Mouse (Mus musculus): ENCODE measurements at regions not wholly inside any gene's neighbourhood (a gene's known extent, or its start where the extent isn't known, plus 50 kb on each side); places are given as distances from the start of the nearest gene placed in this dataset.

DNA sequence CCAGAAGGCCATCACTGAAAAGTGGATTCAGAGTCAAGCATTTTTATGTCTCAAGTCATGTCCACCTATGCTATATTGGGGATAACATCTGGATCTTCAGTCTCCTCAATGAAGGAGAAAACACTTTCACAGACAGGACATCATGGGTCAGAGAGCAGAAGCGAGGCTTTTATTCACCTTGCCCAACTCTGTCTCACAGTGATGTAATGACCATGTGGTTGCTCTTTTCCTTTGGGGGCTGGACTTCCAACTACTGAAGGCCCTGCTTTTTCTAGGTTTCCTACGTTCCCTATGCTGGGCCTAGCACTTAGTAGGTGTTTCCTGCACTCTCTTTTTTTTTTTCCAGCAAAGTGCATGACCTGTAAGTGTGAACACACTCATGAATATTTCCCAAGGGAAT lies 130.4 kb downstream of the 4933412E24Rik start:
- Histone ChIP-seq H3K9me3 (replicated peaks) (no peaks in the 10 kb centered on the region), H3K4me1 (no peaks in the 10 kb centered on the region), H3K4me3 (no peak overlapping the region), H3K27ac (no peak overlapping the region), H3K9ac (no peak overlapping the region), H3K4me2 (no peak overlapping the region), H3K36me3 (ENCODE audit: poor library complexity, severe bottlenecking) (no peaks in the 10 kb centered on the region), H3K27me3 (no peaks in the 10 kb centered on the region)
- 80% methylated on average over 2 of the region's 2 CpGs for WGBS
- no peak for ATAC-seq

DNA sequence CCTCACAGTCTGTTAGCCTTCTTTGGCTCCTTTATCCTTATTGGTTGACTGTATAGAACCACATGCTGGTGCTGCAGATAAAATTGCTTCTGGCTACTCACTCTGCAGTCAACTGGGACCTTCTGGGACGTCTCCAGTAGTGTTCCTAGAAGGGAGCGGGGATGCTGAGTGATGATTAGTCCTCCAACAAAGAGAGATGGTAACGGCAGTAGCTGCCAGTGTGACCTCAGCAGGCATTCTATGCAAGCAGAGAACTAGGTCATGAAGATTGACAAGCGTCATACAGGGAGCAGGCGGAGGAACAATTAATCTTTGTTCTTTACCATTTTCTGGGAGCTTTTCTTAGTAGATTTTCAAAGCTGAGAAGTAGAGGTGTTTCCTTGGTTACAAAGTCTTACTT lies 134.0 kb downstream of the 4933412E24Rik start:
- Histone ChIP-seq H3K4me3 (no peak overlapping the region), H3K9me3 (replicated peaks) (no peaks in the 10 kb centered on the region), H3K4me2 (no peak overlapping the region), H3K4me1 (no peaks in the 10 kb centered on the region), H3K27ac (no peak overlapping the region), H3K9ac (no peak overlapping the region), H3K36me3 (ENCODE audit: poor library complexity, severe bottlenecking) (no peaks in the 10 kb centered on the region), H3K27me3 (no peaks in the 10 kb centered on the region)
- WGBS: 69% methylated on average over 5 of the region's 5 CpGs
- no peak for ATAC-seq

DNA sequence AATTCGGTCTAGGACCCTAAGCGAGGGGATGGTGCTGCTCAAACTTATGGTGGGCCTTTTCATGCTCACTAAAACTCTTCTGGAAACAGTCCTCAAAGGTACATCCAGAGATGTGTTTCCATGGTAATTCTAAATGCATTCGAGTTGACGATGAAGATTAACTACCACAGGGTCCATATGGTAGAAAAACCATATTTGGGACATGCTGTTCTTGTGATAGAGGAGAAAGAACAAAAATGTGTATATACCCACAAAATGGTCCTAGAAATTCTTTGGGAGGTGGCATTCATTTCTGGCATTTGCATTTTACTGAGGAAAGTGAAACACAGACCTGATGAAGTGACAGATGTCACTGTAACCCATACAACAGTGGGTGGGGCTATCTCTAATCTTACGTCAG lies 136.0 kb downstream of the 4933412E24Rik start:
- Histone ChIP-seq H3K27me3 (no peaks in the 10 kb centered on the region), H3K4me3 (no peak overlapping the region), H3K9ac (no peak overlapping the region), H3K4me1 (no peaks in the 10 kb centered on the region), H3K9me3 (replicated peaks) (no peaks in the 10 kb centered on the region), H3K36me3 (ENCODE audit: poor library complexity, severe bottlenecking) (no peaks in the 10 kb centered on the region), H3K27ac (no peak overlapping the region), H3K4me2 (no peak overlapping the region)
- 92% methylated on average over 5 of the region's 5 CpGs for WGBS
- no peak for ATAC-seq

DNA sequence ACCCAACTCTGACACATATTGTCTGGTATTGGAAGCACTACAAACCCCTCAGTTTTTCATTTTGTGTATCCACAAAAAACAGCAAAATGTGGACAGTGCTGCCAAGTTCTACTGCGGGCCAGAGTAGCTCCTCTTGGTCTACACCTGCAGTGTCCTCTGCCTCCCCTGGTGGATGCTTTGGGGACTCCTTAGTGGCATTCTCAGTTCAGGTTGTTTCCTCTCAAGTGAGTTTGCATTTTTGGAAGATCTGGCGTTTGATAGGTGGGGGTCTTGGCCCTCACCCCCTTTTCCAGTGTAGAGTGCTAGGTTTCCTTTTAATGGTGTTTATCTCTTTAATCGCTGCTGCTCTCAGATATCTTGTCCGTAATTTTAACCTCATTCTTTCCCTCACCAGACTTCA lies 137.1 kb downstream of the 4933412E24Rik start:
- no peak overlapping the region for H3K9ac ChIP-seq

DNA sequence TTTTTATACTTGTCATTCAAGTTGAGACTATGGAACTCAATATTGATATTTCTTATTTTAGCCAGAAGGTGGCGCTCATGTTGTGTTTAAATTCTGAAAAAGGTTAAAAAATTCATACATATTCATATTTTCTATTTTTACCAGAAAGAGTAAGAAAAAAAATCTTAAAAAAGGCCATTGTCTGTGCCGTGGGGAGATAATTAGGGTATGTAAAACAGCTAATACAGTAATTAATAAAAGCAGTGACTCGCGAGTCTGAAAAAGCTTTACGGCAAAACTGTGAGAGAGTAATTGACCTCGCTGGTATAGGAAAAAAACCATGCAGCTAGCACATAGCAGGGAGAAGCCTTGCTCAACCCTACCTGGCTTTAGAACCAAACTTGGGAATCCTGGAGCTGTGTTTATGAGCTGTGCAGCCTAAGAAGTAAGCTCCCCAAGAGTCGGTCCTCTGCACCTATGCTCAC lies 140.1 kb downstream of the 4933412E24Rik start:
- Histone ChIP-seq H3K4me3 (no peak overlapping the region), H3K4me1 (no peaks in the 10 kb centered on the region), H3K9ac (no peak overlapping the region), H3K4me2 (no peak overlapping the region), H3K27ac (no peak overlapping the region), H3K36me3 (ENCODE audit: poor library complexity, severe bottlenecking) (no peaks in the 10 kb centered on the region), H3K27me3 (no peaks in the 10 kb centered on the region), H3K9me3 (replicated peaks) (no peaks in the 10 kb centered on the region)
- 49% methylated on average over 7 of the region's 7 CpGs for WGBS
- ATAC-seq: 0 out of 2 replicates have a peak, but pooled peaks have one; percentile 30

More for the DNA sequence above, 137.1 kb downstream of the 4933412E24Rik start:
- Histone ChIP-seq H3K4me3 (no peak overlapping the region), H3K4me2 (no peak overlapping the region), H3K9me3 (replicated peaks) (no peaks in the 10 kb centered on the region), H3K4me1 (no peaks in the 10 kb centered on the region), H3K36me3 (ENCODE audit: poor library complexity, severe bottlenecking) (no peaks in the 10 kb centered on the region), H3K27me3 (no peaks in the 10 kb centered on the region), H3K27ac (no peak overlapping the region)
- 93% methylated on average over 4 of the region's 4 CpGs for WGBS
- no peak for ATAC-seq

DNA sequence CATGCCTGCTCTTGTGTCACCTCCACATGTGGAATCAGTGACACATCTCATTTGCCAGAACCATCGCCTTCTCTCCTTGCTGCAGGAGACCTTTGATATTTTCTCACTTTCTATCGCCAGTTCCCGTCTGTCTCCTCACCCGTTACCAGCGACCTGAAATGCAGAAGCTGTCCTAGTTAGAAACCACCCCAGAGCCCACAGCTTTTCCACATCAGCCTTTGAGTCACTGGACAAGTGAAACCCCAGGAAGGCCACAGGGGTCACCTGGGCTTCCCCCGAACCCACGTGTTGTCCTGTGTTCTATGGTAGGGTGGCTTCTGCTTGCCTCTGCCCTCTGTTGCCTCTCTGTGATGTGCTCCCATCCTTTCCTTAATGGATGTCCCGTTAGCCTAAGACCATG lies 149.7 kb downstream of the 4933412E24Rik start:
- Histone ChIP-seq H3K27me3 (no peaks in the 10 kb centered on the region), H3K4me1 (no peaks in the 10 kb centered on the region), H3K9ac (no peak overlapping the region), H3K27ac (no peak overlapping the region), H3K9me3 (replicated peaks) (no peaks in the 10 kb centered on the region), H3K36me3 (ENCODE audit: poor library complexity, severe bottlenecking) (no peaks in the 10 kb centered on the region), H3K4me2 (no peak overlapping the region), H3K4me3 (no peak overlapping the region)
- ATAC-seq: no peak
- WGBS: 89% methylated on average over 8 of the region's 8 CpGs

DNA sequence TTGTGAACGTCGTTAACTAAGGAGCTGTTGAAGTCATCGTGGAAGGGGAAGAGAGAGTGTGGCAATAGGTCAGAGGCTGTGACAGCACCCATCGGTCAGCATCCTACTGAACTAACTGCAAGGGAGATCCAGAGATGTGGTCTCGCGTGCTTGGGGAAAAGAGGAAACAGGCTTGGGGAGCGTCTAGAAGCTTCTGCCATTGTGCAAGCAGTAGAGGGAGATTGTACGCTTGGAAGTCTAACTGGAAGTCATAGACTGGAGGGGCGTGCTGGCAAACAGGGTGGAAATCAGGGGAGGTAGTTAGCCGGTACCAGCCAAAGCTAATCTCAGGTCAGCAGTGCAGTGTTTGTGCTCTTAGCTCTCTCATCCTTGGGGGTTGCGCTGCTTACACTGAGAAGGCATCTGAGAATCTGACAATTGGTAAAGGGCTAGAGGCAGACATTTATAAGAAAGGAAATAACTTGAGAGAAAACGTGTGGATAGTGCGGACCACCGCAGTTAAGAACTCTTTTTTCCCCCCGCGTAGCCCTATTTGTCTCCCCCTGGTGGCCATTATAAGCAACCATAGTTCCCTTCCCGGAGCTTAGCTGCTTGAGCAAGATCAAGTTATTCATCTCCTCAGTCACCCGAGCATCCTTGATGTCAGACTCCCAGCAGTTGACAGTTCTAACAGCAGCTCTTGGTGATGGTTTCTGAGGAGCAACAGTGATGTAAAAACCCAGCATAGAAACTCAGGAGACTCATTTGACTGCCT lies 151.5 kb downstream of the 4933412E24Rik start:
- no peaks in the 10 kb centered on the region for H3K4me1 ChIP-seq
- no peaks in the 10 kb centered on the region for H3K27me3 ChIP-seq
- H3K4me2 ChIP-seq: 0 out of 2 replicates have a peak overlapping the region, but pooled peaks have one; percentile 5
- no peak overlapping the region for H3K27ac ChIP-seq
- WGBS: 51% methylated on average over 18 of the region's 18 CpGs
- no peaks in the 10 kb centered on the region for H3K9me3 ChIP-seq (replicated peaks)
- H3K4me3 ChIP-seq: no peak overlapping the region
- ATAC-seq: peak; percentile 48; the same call in 1 of the 2 replicates
- no peak overlapping the region for H3K9ac ChIP-seq
- no peaks in the 10 kb centered on the region for H3K36me3 ChIP-seq (ENCODE audit: poor library complexity, severe bottlenecking)

DNA sequence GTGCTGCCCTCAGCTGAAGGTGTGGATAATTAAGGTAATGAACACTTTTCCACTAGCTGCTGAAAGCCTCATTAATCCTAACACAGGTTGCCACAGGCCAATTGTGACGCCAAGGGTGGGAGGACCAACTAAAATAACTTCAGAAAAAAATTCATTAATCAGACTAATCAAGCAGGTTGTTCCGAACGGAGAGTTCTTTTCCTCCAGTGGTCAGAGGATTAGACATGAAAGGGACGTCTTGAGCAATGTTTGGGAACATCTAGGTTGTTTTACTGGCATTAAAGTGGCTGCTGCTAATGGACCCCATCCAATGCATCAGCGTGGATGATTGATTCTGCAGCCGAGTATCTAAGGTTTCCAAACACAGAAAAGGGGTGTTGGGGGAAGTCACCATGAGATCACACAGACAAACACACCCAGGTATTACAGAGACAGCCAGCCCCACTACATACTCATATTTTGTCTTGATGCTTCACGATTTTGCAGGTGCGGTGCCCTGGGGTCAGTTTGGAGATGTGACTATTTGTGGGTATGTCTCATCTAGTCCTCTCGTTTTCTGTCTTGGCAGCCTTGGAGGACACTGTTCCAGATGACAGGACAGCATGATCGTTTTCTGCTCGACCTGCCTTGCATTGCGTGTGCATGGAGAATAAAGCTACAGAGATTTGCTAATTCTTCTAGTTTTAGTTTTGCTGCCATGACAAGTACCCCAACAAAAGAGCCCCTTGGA lies 164.0 kb downstream of the 4933412E24Rik start:
- no peak for ATAC-seq
- 63% methylated on average over 12 of the region's 12 CpGs for WGBS

DNA sequence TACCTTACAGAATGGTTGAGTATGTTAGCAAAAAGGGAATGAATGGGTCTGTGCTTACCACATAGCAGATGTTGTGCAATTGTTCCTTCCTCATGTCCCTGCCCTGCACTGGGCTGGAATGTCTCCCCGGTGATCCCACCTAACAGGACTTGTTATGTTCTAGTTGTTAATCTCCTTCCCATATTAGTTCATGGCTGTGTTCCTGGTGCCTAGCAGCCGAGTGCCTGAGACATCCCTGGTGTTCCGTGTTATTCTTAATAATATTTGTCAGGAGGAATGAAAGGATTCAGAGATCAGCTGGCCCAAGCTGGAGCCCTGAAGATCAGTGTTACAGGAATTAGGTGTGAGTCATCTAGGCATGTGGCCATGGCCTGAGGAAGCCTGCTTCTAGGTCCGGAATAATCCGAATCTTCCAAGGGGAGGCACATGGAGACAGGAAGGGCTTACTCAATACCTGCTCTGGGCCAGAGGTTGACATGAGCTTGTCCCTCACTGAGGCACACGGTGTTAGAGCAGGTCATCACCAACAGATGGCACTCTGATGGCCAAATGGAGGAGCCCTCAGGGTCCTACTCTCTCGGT lies 171.2 kb downstream of the 4933412E24Rik start:
- Histone ChIP-seq H3K4me2 (no peak overlapping the region), H3K27me3 (no peaks in the 10 kb centered on the region), H3K27ac (no peak overlapping the region), H3K9ac (no peak overlapping the region), H3K36me3 (ENCODE audit: poor library complexity, severe bottlenecking) (no peaks in the 10 kb centered on the region), H3K4me3 (no peak overlapping the region), H3K9me3 (replicated peaks) (no peaks in the 10 kb centered on the region), H3K4me1 (peaks cover 12% of the 10 kb centered on the region)
- 74% methylated on average over 7 of the region's 7 CpGs for whole genome bisulfite sequencing
- no peak for ATAC-seq

More for the DNA sequence above, 164.0 kb downstream of the 4933412E24Rik start:
- Histone ChIP-seq H3K9me3 (replicated peaks) (no peaks in the 10 kb centered on the region), H3K4me1 (no peaks in the 10 kb centered on the region), H3K4me3 (no peak overlapping the region), H3K9ac (no peak overlapping the region), H3K27me3 (no peaks in the 10 kb centered on the region), H3K4me2 (no peak overlapping the region), H3K27ac (no peak overlapping the region), H3K36me3 (ENCODE audit: poor library complexity, severe bottlenecking) (no peaks in the 10 kb centered on the region)

DNA sequence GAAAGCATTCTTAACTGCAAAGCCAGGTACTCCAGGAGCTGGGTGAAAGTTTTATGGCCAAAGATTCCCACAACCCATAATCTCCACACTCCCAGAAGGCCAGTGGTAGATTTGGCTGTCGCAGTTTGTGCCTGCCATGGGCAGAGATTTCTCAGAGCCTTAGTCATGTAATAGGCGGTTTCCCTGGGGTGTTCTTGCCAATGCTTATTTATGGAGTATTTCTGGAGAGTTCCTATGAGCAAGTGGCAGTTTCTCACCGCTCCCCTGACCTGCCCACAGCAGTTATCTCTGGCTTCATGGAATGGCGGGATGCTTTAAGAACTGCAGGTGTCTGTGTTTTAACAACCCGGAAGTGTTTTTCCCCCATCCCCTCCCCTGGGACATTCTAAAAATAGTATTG lies 179.8 kb downstream of the 4933412E24Rik start:
- no peaks in the 10 kb centered on the region for H3K36me3 ChIP-seq (ENCODE audit: poor library complexity, severe bottlenecking)
- no peaks in the 10 kb centered on the region for H3K9me3 ChIP-seq (replicated peaks)
- no peak overlapping the region for H3K9ac ChIP-seq
- ATAC-seq: no peak
- 86% methylated on average over 5 of the region's 5 CpGs for WGBS
- H3K27ac ChIP-seq: no peak overlapping the region
- peaks cover 12% of the 10 kb centered on the region for H3K4me1 ChIP-seq
- no peak overlapping the region for H3K4me2 ChIP-seq
- no peaks in the 10 kb centered on the region for H3K27me3 ChIP-seq
- no peak overlapping the region for H3K4me3 ChIP-seq

DNA sequence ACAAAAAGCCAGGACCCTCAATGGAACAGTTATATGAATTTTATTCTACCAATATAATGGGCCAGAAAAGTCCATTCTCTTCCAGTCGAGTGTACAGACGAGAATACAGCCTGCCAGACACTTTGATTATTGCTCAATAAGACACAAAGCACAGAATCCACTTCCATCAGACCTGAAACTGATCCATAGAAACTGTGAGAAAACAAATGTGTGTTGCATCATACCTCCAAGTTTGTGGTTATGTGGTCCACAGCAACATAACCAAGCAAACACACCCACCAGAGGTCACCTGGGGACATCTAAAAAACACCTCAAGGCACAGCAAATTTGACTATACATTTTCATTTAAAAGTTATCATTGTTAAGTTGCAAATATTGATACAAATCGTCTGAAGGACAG lies 183.2 kb downstream of the 4933412E24Rik start:
- ATAC-seq: no peak
- H3K27me3 ChIP-seq: no peaks in the 10 kb centered on the region
- 79% methylated on average over 3 of the region's 3 CpGs for WGBS
- no peaks in the 10 kb centered on the region for H3K4me1 ChIP-seq
- no peak overlapping the region for H3K4me3 ChIP-seq
- H3K36me3 ChIP-seq (ENCODE audit: poor library complexity, severe bottlenecking): no peaks in the 10 kb centered on the region
- H3K9me3 ChIP-seq (replicated peaks): no peaks in the 10 kb centered on the region
- H3K4me2 ChIP-seq: no peak overlapping the region
- H3K27ac ChIP-seq: no peak overlapping the region
- H3K9ac ChIP-seq: no peak overlapping the region

DNA sequence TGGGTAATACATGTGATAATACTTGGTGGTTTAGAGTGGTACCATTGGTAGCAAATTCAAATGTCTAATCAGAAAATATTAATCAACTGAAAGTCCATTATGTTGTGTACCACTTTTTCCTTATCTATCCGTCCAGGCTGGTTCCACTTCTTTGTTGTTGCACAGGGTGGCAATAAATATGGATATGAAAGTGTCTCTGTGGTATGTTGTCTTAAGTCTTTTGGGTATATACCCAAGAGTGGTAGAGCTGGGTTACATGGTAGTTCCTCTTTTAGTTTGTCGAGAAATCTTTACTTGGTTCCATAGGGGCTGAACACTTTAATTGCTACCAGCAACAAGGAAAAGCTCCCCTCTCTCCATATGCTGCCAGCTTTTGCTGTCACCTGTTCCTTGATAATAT lies 184.9 kb downstream of the 4933412E24Rik start:
- no peak overlapping the region for H3K27ac ChIP-seq
- peaks cover 3% of the 10 kb centered on the region; the same call in 1 of the 2 replicates for H3K4me1 ChIP-seq
- ATAC-seq: no peak
- H3K4me2 ChIP-seq: no peak overlapping the region
- H3K9me3 ChIP-seq (replicated peaks): no peaks in the 10 kb centered on the region
- no peaks in the 10 kb centered on the region for H3K36me3 ChIP-seq (ENCODE audit: poor library complexity, severe bottlenecking)
- no peak overlapping the region for H3K4me3 ChIP-seq
- no peaks in the 10 kb centered on the region for H3K27me3 ChIP-seq
- 85% methylated on average over 2 of the region's 2 CpGs for WGBS
- no peak overlapping the region for H3K9ac ChIP-seq
